Mouse (Mus musculus) embryonic fibroblast, embryonic 13.5 days (primary cell): Measurements from ENCODE around the gene Rmnd1.

Experiments used
- CTCF ChIP-seq: IDR thresholded peaks from 2 replicates; pipeline ENCODE4 v1.5.1; 2011; ENCODE audit warnings: mild to moderate bottlenecking, control low read depth, low read length, moderate library complexity, borderline replicate concordance; ENCODE audit not compliant: insufficient read depth
- POLR2A ChIP-seq: IDR thresholded peaks from 2 replicates; pipeline ENCODE4 v1.6.1; 2011; ENCODE audit warnings: low read depth, mild to moderate bottlenecking, control low read depth, low read length, moderate library complexity

DNA sequence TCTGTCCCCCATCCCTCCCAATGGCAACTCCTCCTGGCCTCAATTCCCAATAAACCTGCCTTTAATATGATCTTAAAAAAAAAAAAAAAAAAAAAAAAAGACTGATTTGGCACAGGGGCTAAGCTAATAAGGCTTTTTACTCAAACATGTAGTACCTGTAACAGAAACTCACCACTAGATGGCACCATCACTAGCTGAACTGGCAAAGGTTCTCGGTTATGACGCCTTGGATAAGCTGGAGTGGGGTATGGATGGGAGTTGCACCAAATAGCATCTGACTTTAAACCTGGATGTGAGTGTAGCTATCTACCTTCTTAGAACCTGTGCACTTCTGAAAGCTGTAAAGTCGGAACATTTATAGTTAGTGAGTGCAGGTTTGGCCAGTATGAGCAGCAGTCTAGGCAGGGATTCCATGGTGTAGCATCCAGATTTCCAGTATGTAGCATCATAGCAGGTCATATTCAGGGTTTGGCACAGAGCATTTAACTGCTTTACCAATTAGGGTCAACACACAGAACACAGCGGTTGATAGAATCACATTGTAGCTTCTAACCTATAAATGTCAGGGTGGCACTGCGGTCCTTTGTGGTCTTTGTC, 27.2 kb downstream of the Rmnd1 start:
- no peak for TF ChIP-seq POLR2A
- TF ChIP-seq CTCF, result no peak
